Mouse (Mus musculus) brain, embryonic 14.5 days (tissue): ENCODE results near the gene Serpina3i. TPM values are rescaled to one million over a fixed set of nuclear protein-coding genes. Genes with fewer than 3 reads are reported as not detected.

Source experiments
- DNase-seq: peaks from one replicate; pipeline ENCODE4 v3.0.0-alpha.2; 2011; ENCODE audit warnings: low read depth
- CTCF ChIP-seq: fragments of 200-500 bp; IDR thresholded peaks from 2 replicates; pipeline ENCODE4 v1.5.1; 2012; ENCODE audit warnings: inconsistent platforms, mild to moderate bottlenecking, moderate library complexity, borderline replicate concordance; ENCODE audit not compliant: insufficient read depth, insufficient read length; ENCODE audit errors: extremely low read depth
- POLR2A ChIP-seq: fragments of 200-500 bp; IDR thresholded peaks from 2 replicates; pipeline ENCODE4 v1.6.1; 2012; ENCODE audit warnings: mild to moderate bottlenecking, inconsistent platforms, borderline replicate concordance; ENCODE audit not compliant: poor library complexity, insufficient read depth, insufficient read length, severe bottlenecking; ENCODE audit errors: extremely low read depth
- polyA plus RNA-seq: library from polyadenylated mRNA; depleted of rRNA; stranded (reverse); fragments of >200 nt; gene quantifications from 2 replicates; pipeline ENCODE4 v1.2.3, GENCODE M21; 2012; rRNA removed

Serpina3i gene
- polyA plus RNA-seq, 1 experiment = 0.07 TPM

GRCm38 (mm10) chr12:104305991-104306390, 43.1 kb downstream of the Serpina3i start:
- no peak for DNase-seq
- no peak for TF ChIP-seq CTCF
- TF ChIP-seq POLR2A = no peak

GRCm38 (mm10) chr12:104314253-104314652, 51.3 kb downstream of the Serpina3i start, which contains the start of gene Serpina3j:
Gene Serpina3j, plus strand, starts transcription at chr12:104314553.
- TF ChIP-seq POLR2A = no peak
- TF ChIP-seq CTCF = no peak
- DNase-seq = no peak

Other genes starting within 250 kb of the Serpina3i start
- 0.04 TPM in 1 of 2 replicates, not detected in the other for gene Serpina9, start 249.4 kb upstream of the Serpina3i start, polyA plus RNA-seq
- not detected in 2 replicates for gene Serpina12, start 218.7 kb upstream of the Serpina3i start, polyA plus RNA-seq
- gene Serpina5, start 162.0 kb upstream of the Serpina3i start, polyA plus RNA-seq = not detected in 2 replicates
- not detected in 2 replicates for gene Serpina3a, start 150.4 kb upstream of the Serpina3i start, polyA plus RNA-seq
- gene Serpina3b, start 135.1 kb upstream of the Serpina3i start, polyA plus RNA-seq = not detected in 2 replicates
- gene Serpina3c, start 109.3 kb upstream of the Serpina3i start, polyA plus RNA-seq = not detected in 2 replicates
- 0.10 and 0.15 TPM in 2 replicates for gene Serpina3f, start 48.6 kb upstream of the Serpina3i start, polyA plus RNA-seq
- 0.33 and 0.57 TPM in 2 replicates for gene Serpina3g, start 26.9 kb upstream of the Serpina3i start, polyA plus RNA-seq
- not detected in 2 replicates for gene Serpina3j, start 51.4 kb downstream of the Serpina3i start, polyA plus RNA-seq
- gene Serpina3k, start 75.4 kb downstream of the Serpina3i start, polyA plus RNA-seq = not detected in 2 replicates
- gene Serpina3m, start 75.4 kb downstream of the Serpina3i start, polyA plus RNA-seq = not detected in 2 replicates
- gene Serpina3n, start 143.6 kb downstream of the Serpina3i start, polyA plus RNA-seq = 0.37 and 0.72 TPM in 2 replicates
- gene Gsc, start 210.2 kb downstream of the Serpina3i start, polyA plus RNA-seq = 0.56 and 1.0 TPM in 2 replicates